Mouse (Mus musculus) lung, embryonic 16.5 days (tissue): ENCODE measurements around the gene Prss40. TPM values are rescaled to one million over a fixed set of nuclear protein-coding genes. Genes with fewer than 3 reads are reported as not detected.
"Not testable (repeated sequence)": the region's sequence is repeated elsewhere in the genome, so short reads cannot be mapped to it uniquely, and the experiment has no call there.

Source experiments
- ATAC-seq: fragments of 200-750 bp; cut with Nextera tagmentation; 2 replicates; pipeline ENCODE4 v1.8.0; 2017; ENCODE audit warnings: low read depth, mild to moderate bottlenecking, moderate library complexity
- H3K27ac ChIP-seq: fragments of 300-500 bp; sonication (generic); 2 replicates; pipeline ENCODE4 v1.5.1; 2014; ENCODE audit warnings: mild to moderate bottlenecking, control low read depth, low read length
- H3K27me3 ChIP-seq: fragments of 300-500 bp; sonication (generic); 2 replicates; pipeline ENCODE4 v1.6.1; 2014; ENCODE audit warnings: low read depth, low read length, mixed read lengths; ENCODE audit not compliant: control insufficient read depth, insufficient read depth
- H3K36me3 ChIP-seq: fragments of 300-500 bp; sonication (generic); 2 replicates; pipeline ENCODE4 v1.6.1; 2014; ENCODE audit warnings: low read length; ENCODE audit not compliant: control insufficient read depth, insufficient read depth
- H3K4me1 ChIP-seq: fragments of 300-500 bp; sonication (generic); replicated peaks from 2 replicates; pipeline ENCODE4 v1.6.1; 2014; ENCODE audit warnings: low read length, mixed read lengths; ENCODE audit not compliant: control insufficient read depth, insufficient read depth
- H3K4me2 ChIP-seq: fragments of 300-500 bp; sonication (generic); 2 replicates; pipeline ENCODE4 v1.6.1; 2014; ENCODE audit warnings: low read depth, low read length, control low read depth
- H3K4me3 ChIP-seq: fragments of 300-500 bp; sonication (generic); 2 replicates; pipeline ENCODE4 v1.5.1; 2014; ENCODE audit warnings: mild to moderate bottlenecking, low read length, control low read depth
- H3K9ac ChIP-seq: fragments of 300-500 bp; sonication (generic); 2 replicates; pipeline ENCODE4 v1.6.1; 2014; ENCODE audit warnings: low read length, control low read depth
- H3K9me3 ChIP-seq: fragments of 300-500 bp; sonication (generic); 2 replicates; pipeline ENCODE4 v1.6.1; 2016; ENCODE audit warnings: low read length; ENCODE audit not compliant: control insufficient read depth
- WGBS: fragments of 180-500 bp; shearing (Covaris S2); extraction: QIAGEN DNeasy Blood & Tissue Kit; methylation state at CpG from one replicate; pipeline ENCODE4 v1.1.7; 2014; 5-methylcytosine and 5-hydroxymethylcytosine counted together
- polyA plus RNA-seq: library from polyadenylated mRNA; unstranded; fragments of >200 nt; fragmentation: Nextera tagmentation; extraction: Ambion mirVana; gene quantifications from 2 replicates; pipeline ENCODE4 v1.2.1, GENCODE M21; 2015

Gene Prss40
- polyA plus RNA-seq, 1 experiment from 2014 or later = not detected

- H3K36me3 ChIP-seq, ATAC-seq, H3K4me1 ChIP-seq, H3K27me3 ChIP-seq, H3K27ac ChIP-seq, H3K9me3 ChIP-seq, H3K9ac ChIP-seq, H3K4me3 ChIP-seq, H3K4me2 ChIP-seq: not testable (repeated sequence)
- 31% methylated on average over 6 of the region's 6 CpGs for WGBS
These were observed 43.4 kb downstream of the Prss40 start for GRCm38 (mm10) chr1:34517297-34517696.

GRCm38 (mm10) chr1:34516595-34516994, 44.1 kb downstream of the Prss40 start:
- Histone ChIP-seq H3K36me3 (no peaks in the 10 kb centered on the region), H3K4me2 (0 out of 2 replicates have a peak overlapping the region, but pooled peaks have one; percentile 5), H3K27me3 (no peaks in the 10 kb centered on the region), H3K9ac (no peak overlapping the region), H3K4me1 (no peaks in the 10 kb centered on the region; the same call in 1 of the 2 replicates), H3K9me3 (no peaks in the 10 kb centered on the region), H3K27ac (no peak overlapping the region), H3K4me3 (no peak overlapping the region)
- 13% methylated on average over 5 of the region's 5 CpGs for WGBS
- ATAC-seq = no peak

DNA sequence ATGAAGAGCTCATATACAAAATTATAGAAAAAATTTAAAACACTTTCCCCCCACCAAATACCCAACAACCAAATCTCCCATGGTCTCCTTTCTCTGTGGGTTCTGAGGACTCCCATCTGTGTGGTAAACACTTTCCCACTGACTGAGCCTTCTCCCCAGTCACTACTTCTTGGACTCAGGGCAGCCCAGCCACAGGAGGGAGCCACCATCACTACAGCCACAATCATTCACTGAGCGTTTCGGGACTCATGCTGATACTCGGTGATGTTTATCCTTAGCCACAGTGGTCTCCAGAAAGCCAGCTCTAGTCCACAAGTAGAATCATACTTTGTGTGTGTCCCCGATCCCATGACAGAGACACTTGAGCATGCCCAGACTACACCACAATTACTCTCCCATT, 47.7 kb downstream of the Prss40 start:
- H3K27me3 ChIP-seq = no peaks in the 10 kb centered on the region
- H3K27ac ChIP-seq = no peak overlapping the region
- H3K9me3 ChIP-seq = no peaks in the 10 kb centered on the region
- no peak overlapping the region for H3K9ac ChIP-seq
- no peak overlapping the region for H3K4me3 ChIP-seq
- no peak for ATAC-seq
- H3K4me2 ChIP-seq = no peak overlapping the region
- no peaks in the 10 kb centered on the region; the same call in 1 of the 2 replicates for H3K4me1 ChIP-seq
- H3K36me3 ChIP-seq = no peaks in the 10 kb centered on the region
- 76% methylated on average over 4 of the region's 4 CpGs for WGBS

DNA sequence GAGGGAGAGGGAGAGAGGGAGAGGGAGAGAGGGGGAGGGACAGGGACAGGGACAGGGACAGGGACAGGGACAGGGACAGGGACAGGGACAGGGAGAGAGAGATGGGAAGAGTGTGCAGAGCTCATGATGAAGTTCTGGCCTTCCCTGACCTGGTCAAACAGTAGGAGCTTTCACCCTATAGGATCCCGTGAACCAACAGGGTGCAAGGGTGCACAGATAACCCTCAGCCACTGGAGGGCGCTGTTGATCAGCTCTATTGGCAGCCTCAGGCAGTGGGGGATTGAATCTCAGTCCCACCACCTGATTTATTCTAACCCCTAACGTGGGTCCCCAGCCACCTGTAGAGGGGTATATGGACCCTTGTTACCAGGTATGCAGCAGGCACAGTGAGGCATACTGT, 49.7 kb downstream of the Prss40 start:
- H3K27ac ChIP-seq = no peak overlapping the region
- WGBS = 3% methylated on average over 3 of the region's 3 CpGs
- no peaks in the 10 kb centered on the region; the same call in 1 of the 2 replicates for H3K4me1 ChIP-seq
- H3K9ac ChIP-seq = no peak overlapping the region
- H3K27me3 ChIP-seq = no peaks in the 10 kb centered on the region
- no peak for ATAC-seq
- H3K36me3 ChIP-seq = no peaks in the 10 kb centered on the region
- H3K4me2 ChIP-seq = no peak overlapping the region
- H3K4me3 ChIP-seq = no peak overlapping the region
- no peaks in the 10 kb centered on the region for H3K9me3 ChIP-seq

- Histone ChIP-seq H3K9me3 (no peaks in the 10 kb centered on the region), H3K27me3 (no peaks in the 10 kb centered on the region), H3K4me1 (no peaks in the 10 kb centered on the region; the same call in 1 of the 2 replicates), H3K27ac (no peak overlapping the region), H3K4me2 (peak overlapping the region; percentile 17), H3K9ac (no peak overlapping the region), H3K36me3 (no peaks in the 10 kb centered on the region), H3K4me3 (no peak overlapping the region)
- 10% methylated on average over 7 of the region's 7 CpGs for WGBS
- ATAC-seq = no peak
These were observed 50.2 kb downstream of the Prss40 start for GRCm38 (mm10) chr1:34510575-34510981.

DNA sequence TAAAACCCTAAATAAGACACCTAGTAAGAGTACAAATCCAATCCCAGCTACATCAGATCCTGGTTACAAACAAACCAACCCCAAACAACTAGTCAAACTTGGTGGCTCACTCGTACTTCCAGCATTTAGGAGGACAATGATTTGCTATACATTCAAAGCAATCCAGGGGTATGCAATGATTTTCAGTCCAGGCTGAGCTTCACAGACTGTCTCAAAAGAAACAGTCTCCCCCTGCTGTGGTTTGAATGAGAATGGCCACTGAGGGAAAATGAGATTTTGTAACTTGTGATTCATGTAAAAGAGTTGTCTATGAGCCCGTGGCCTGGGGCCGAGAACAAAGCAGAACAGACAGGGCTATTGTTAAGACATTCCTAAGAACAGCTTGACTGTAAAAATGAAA, 52.8 kb downstream of the Prss40 start:
- 84% methylated on average over 3 of the region's 3 CpGs for WGBS

DNA sequence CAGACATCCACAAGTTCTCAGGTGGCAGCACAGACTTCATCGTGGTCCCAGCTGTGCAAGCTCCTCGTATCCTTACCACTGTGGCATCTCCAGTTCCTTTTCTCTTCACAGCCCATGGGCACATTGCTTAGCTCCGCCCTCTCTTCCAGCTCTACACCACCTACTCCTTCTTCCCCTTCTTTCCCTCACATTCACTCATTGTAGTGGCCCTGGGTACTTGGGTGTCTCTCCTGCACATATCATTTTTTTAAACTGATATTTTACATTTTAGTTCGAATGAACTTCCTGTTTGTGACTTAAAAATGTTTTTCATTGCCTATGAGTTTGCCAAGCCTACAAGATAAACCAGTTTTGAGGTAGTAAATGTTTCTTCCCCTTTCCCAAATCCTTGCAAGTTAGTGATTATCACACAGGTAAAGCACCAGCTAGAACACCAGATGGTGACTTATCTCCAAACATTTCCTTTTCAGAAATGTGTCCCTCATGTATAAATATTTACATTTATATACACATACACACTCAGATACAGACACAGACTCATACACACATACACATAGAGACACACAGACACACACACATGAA, 54.7 kb downstream of the Prss40 start:
- ATAC-seq = no peak
- Histone ChIP-seq H3K4me2 (no peak overlapping the region), H3K4me3 (no peak overlapping the region), H3K9ac (no peak overlapping the region), H3K27ac (no peak overlapping the region), H3K36me3 (no peaks in the 10 kb centered on the region), H3K9me3 (no peaks in the 10 kb centered on the region), H3K27me3 (no peaks in the 10 kb centered on the region), H3K4me1 (no peaks in the 10 kb centered on the region; the same call in 1 of the 2 replicates)
- WGBS = 71% methylated on average over 4 of the region's 4 CpGs

More for the DNA sequence above, 52.8 kb downstream of the Prss40 start:
- no peaks in the 10 kb centered on the region for H3K36me3 ChIP-seq
- no peak for ATAC-seq
- H3K4me3 ChIP-seq = no peak overlapping the region
- H3K27me3 ChIP-seq = no peaks in the 10 kb centered on the region
- H3K27ac ChIP-seq = no peak overlapping the region
- no peaks in the 10 kb centered on the region for H3K9me3 ChIP-seq
- H3K4me1 ChIP-seq = no peaks in the 10 kb centered on the region; the same call in 1 of the 2 replicates
- no peak overlapping the region for H3K4me2 ChIP-seq
- H3K9ac ChIP-seq = no peak overlapping the region

DNA sequence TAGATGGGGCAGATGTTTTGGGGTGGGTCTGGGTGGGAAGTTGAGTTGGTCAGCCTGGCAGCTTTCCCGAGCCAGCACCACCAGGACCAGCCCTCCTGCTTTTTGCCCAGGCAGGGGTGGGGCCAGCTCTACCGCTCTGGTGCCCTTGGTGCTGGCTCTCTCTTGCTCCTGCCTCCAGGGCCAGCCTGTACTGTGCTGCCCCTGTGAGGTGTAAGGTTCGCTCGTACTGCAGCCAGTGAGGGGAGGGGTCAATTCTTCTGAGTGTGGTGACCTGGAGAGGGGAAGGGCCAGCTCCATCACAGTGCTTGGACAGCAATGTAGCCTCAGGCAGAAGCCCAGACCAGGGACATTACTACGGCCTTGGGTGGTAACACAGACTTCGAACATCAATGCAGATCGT, 55.4 kb downstream of the Prss40 start:
- Histone ChIP-seq H3K4me3 (no peak overlapping the region), H3K9ac (no peak overlapping the region), H3K4me2 (no peak overlapping the region), H3K27ac (no peak overlapping the region), H3K36me3 (no peaks in the 10 kb centered on the region), H3K27me3 (no peaks in the 10 kb centered on the region), H3K4me1 (no peaks in the 10 kb centered on the region), H3K9me3 (no peaks in the 10 kb centered on the region)
- no peak for ATAC-seq
- WGBS = 57% methylated on average over 7 of the region's 7 CpGs

GRCm38 (mm10) chr1:34502991-34503390, 57.8 kb downstream of the Prss40 start:
- no peaks in the 10 kb centered on the region for H3K4me1 ChIP-seq
- H3K27ac ChIP-seq = no peak overlapping the region
- no peaks in the 10 kb centered on the region for H3K36me3 ChIP-seq
- H3K9me3 ChIP-seq = no peaks in the 10 kb centered on the region
- H3K27me3 ChIP-seq = no peaks in the 10 kb centered on the region
- no peak overlapping the region for H3K9ac ChIP-seq
- ATAC-seq = no peak
- H3K4me3 ChIP-seq = no peak overlapping the region
- 64% methylated on average over 3 of the region's 3 CpGs for WGBS
- H3K4me2 ChIP-seq = no peak overlapping the region
